Mouse (Mus musculus): Measurements from ENCODE around the gene Kcnip2.
A peak's percentile ranks its signal among the peaks of the same experiment; 100 is the strongest.
"Not testable (repeated sequence)": the region's sequence is repeated elsewhere in the genome, so short reads cannot be mapped to it uniquely, and the experiment has no call there.

Kcnip2 gene

DNA sequence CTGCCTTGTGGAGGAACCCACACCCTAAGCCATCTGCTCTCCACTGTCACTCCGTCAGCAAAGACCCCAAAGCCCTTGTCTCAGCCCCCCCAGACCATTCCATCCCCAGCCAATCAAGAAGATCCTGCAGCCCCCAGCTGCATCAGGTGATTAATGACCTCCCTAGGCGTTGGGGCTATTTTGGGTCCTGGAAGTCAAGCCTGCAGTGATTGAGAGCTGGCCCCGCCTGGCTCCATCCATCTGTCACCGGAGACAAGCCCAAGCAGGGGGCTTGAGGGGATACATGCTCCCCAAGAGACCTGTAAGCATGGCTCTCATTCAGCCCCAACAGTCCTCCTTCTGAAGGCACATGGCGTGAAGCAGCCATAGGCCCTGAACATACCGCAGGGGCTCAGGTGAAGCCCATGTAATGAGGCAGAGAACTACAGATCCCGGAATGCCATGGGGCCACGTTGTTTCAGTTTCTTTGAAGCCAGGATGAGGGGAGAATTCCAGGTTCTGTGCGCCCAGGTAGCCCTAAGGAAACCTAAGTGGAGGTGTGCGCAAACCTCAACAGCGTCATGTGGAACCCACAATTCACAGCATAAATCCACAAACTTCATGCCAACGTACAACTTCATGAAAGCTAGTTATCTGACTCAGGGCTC, 4.7 kb downstream of the Kcnip2 start:
- no peak for DNase-seq

DNA sequence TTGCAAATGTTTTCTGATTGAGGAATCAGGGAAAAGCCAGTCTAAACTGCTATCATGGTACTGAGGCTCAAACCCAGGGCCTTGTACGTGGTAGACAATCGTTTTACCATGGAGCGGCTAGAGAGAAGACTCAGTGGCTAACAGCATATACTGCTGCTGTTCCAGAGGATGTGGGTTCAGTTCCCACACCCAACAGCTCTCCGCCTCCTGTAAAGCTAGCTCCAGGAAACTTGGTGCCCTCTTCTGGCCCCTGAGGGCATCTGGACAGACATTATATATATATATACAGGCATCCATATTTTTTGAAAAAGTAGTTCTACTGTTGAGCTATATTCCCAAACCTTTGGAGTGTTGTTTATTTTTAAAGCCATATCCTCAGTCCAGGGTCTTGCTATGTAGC, 8.1 kb downstream of the Kcnip2 start:
- no peak for DNase-seq

DNA sequence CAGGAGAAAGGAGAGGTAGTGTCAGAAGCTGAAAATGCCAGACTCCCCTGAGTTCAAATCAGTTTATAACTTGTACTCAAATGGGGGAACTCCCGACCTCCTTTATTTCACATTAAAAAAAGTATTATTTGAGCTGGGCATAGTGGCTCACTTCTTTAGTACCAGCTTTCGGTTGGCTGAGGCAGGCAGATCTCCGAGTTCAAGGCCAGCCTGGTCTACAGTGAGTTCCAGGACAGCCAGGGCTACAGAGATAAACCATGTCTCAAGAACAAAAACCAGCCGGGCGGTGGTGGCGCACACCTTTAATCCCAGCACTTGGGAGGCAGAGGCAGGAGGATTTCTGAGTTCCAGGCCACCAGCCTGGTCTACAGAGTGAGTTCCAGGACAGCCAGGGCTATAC, 10.0 kb downstream of the Kcnip2 start:
- DNase-seq: not testable (repeated sequence)

DNA sequence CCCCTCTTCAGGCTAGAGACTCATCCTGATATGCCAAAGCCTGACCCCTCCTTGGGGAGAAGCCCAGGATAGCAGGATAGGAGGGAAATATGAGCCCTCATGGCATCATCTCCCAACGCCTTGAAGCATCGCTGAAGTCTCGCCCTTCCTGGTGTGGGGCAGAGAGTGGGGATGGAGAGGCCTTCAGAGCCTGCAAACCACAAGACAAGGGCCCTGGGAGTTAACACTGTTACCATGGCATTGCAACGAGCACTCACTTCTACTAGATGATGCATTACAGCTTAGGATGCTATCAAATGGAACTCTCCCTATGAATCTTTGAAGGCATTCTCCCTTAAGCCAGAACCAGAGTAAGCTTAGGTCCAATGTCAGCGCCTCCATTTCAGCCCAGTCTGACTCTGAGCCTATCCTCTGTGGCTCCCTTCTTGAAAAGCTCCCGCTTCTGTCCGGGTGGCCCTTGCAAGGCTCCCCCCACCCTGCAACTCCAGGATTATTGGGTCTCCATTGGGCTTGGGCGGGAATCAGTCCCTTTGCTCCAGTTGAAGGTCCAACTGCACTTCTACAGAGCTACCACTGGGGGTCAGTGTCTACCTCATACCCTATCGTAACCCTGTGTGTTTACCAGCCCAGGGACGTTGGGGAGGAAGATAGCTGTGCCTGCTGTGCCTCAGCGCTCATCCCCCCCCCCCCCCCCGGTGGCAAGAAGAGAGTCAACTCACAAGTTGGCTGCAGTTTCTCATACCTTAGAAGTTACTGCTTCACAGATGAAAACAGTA, 11.1 kb downstream of the Kcnip2 start:
- no peak for DNase-seq

DNA sequence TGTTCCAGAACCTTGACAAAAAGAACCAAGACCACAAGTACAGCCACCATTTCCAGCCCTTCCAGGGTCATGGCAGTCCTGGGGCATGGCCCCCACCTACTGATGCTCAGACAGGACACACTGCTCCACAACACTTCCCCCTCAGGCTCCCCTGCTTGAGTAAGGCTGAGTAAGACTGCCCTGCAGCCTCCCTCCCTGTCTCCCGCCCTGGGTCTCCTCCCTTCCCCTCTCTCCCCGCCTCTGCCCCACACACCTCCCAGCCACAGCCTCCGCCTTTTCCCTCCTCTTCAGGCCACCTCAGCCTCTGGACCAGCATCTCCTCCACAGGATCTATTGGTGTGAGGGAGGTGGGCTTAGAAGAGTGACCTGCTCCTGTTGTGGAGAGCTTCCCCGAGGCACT, 12.5 kb downstream of the Kcnip2 start:
- no peak for DNase-seq

DNA sequence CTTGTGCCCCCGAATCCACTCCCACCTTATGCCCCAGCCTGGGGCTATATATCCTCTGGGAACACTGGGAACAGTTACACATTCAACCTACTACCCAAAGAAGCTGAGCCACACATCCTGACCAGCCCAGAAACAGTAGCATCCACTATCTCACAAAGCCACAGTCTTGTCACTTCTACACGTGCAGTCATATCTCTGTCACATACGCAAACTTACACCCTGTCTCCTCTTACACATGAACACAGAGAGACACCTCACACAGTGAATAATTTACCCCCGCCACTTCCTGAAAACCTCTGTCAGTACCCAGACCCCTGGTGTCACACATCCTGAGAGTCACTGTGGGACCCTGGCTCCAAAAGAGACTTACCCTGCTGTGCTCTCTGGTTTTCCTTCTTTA, 13.2 kb downstream of the Kcnip2 start:
- no peak for DNase-seq

DNA sequence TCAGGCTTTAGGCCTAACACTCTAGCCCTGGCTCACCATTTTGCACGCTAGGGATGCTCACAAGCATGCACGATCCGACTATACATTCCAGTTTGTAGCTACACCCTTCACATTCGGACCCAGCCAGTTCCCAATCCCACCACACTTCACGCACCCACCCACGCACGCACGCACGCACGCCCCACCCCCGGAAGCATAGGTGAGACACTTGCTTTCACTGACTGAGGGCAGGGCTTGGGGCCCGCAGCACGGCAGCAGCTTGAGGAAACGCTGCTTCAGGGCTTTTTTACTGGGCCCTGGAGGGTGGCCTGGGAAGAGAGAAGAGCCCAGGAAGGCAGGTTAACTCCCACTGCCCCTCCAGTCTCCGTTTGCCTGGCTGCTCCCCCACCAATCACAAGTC, 19.0 kb downstream of the Kcnip2 start:
- no peak for DNase-seq

DNA sequence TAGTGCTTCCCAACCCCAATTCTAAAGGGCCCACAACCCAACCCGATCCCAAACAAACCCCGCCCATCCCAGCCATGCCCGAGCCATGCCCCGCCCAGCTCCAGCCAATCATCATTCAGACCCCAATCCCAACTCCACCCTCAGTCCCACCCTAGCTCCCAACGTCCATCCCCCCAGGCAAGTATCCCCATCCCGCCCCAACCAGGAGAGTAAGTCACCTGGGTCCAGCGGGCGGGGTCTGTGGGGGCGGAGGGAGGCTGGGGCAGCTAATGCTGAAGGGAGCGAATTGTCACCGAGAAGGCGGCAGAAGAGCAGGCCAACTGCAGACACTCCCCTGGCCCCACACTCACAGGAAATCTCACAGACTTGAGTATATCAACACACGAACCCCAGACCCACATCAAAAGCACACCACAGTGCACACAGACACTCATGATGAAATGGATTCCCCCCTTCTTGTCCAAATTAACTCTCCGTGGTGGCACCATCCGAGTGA, 19.8 kb downstream of the Kcnip2 start:
- DNase-seq: no peak

DNA sequence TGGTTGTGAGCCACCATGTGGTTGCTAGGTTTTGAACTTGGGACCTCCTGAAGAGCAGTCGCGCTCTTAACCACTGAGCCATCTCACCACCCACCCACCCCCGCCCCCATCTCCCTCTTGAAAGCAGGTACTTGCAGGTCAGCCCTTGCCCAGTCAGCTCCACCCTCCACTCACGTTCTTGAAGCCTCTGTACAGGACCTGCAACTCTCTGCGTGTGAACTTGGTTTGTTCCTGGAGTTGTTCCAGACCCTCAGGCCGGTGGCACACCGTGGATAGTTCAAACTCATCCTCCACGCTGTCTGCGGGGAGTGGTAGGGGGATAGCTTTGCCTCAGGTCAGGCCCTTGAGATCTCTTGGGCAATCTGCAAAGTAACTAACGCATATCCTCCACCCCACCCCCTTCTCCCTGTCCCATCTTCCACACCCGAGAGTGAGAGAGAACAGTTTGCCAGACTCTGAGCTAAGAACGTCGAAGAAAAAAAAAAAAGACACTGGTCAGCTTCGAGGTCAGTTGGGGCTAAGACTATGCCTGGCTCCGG, 20.4 kb downstream of the Kcnip2 start:
- no peak for DNase-seq

DNA sequence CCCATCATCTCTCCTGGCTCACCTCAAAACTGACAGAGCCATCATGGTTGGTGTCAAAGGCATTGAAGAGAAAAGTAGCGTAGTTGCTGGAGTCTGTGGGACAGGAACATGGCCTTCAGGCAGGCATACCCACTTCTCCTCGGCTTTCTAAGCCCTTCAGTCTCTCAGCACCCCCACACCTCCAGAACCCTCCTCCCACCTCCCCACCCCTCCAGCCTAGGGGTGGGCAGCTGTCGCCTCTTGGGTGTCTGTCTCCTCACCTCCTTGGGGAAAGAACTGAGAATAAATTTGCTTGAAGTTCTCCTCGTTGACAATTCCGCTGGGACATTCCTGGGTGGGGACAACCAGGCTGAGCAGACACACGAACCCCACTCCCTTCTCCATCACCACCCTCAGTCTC, 21.1 kb downstream of the Kcnip2 start:
- DNase-seq: no peak

DNA sequence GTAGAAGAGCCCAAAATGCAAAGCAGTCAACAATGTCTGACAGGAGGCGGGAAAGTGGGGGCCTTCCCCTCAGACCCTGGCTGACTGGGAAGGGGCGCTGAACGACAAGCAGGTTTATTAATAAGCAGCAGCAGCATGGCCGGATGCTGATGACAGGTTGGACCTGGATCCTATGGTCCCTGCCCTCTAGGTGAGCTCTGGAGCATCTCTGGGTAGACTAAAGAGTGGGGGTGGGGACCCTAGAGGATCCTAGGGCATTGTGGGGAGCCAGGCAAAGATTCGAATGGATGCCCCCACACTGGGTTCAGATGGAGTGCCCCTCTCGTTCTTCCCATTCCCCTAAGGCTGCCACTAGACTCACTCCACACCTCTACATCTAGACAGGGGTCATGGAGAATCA, 23.5 kb downstream of the Kcnip2 start:
- DNase-seq: no peak

DNA sequence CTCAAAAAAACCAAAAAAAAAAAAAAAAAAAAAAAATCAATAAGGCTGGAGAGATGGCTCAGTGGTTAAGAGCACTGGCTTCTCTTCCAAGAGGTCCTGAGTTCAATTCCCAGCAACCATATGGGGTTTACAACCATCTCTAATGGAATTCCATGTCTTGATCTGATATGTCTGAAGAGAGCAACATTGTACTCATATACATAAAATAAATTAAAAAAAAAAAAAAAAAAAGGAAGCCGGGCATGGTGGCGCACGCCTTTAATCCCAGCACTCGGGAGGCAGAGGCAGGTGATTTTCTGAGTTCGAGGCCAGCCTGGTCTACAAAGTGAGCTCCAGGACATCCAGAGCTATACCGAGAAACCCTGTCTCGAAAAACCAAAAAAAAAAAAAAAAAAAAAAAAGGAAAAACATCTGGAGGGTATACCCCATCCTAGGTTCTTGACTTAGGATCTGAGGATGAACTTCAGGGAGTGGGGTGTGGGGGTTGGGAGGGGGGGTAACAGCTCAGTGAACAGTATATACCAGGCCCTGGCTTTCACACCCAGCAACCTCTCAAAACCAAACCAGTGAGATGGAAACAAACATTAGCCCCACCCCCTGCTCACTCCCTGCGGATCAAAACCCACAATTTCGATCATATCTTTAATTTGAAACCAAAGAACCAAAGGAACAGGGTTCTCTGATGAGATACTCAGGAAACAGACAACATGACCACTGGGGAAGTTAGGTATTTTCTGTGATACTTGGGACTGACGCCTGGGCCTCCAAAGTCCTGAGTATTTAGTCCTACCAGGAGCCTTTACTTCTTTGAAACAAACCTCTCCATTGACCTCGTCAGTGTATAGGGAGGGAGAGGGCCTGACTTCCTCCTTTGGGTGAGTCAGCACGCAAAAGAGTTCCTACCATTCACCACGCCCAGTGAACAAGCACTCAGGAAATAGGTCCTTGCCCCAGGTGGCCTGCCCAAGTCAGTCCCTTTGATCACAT, 25.7 kb downstream of the Kcnip2 start:
- no peak for DNase-seq

DNA sequence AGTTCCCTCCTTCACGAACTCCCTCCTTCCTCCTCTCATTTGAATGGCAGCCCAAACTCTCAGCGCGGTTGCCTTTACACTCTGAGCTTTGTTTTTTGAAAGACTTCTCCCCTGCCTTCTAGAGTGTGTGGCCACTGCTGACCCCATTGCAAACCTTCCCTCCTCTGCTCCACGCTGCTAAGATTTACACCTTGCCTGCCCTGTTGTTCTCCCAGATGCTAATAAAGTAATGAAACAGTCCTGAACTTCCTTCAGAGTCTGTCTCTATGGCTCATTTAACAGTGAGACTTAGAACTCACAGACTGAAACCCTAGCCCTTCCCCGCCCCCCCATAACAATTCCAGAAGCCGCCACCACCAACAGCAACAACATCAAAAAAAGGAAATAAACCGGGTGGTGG, 26.5 kb downstream of the Kcnip2 start:
- DNase-seq: no peak

DNA sequence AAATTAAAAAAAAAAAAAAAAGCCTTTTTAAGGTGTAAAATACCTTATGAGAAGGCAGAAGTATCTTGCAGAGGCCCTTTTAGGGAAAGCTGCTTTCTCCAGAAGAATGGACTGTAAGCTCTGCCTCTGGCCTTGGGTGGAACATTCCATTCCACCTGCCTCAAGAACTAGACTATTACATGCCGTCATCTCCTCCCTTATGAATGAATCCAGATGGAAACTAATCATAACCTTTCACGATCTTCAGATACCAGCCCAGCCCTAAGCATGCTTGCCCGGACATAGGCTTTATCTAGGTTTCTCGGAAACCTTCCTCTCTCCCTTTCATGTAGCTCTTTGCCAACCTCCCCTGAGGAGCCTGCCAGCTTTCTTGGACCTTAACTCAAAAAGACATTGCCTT, 27.5 kb downstream of the Kcnip2 start:
- DNase-seq: no peak

DNA sequence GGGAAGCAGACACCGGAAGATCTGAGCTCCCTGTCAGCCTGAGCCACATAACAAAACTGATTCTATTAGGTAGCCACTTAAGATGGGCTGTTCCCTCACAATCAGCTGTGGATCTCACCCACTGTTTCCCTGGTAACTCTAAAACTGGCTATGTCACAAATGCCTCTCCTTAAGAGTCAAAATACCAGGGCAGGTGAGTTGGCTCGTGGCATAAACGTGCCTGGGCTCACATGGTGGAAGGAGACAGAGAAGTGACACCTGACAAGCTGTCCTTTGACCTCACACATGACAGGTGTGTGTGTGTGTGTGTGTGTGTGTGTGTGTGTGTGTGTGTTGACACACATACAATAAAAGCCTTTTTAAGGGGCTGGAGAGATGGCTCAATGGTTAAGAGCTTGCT, 28.4 kb downstream of the Kcnip2 start:
- DNase-seq: no peak

DNA sequence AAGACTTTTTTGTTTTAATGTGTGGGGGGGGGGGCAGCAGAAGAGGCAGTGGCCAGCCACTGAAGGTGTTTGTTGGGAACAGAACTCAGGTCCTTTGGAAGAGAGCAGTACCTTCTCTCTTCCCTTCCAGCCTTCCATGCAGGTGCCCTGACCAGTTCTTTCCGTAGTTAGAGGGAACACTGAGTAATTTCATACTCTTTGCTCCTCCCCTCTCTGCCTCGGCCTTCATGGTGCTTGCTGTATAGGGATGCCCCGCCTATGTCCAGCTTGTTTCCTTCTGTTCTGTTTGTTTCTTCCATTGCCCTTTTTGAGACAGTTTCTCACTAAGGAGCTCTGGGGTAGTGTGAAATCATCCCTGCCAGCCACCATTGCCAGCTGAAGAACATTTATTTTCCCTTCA, 30.4 kb downstream of the Kcnip2 start:
- no peak for DNase-seq

DNA sequence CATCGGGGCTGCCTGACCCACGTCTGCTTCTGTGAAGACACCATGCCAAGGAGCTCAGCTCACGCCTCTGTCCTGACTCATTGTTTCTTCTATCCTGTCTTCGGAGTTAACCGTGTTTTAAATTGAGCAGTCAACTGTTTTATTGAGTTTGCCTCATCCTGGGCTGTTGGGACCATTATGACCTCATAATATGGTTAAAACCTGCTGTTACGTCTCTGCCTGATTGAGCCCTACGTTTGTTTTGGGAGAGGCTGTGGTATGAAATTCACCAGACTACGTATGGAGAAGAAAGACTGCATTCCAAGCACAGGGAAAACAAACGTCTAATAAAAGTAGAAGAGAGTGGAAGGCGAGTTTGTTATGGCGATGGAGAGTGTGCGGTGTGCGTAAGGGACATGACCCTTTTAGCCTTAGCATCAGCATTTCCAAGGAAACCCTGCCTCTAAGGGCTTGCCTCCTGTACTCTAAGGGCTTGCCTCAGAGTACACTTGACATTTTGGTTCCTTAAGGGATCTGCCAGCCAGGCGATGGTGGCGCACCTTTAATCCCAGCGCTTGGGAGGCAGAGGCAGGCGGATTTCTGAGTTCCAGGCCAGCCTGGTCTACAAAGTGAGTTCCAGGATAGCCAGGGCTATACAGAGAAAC, 31.8 kb downstream of the Kcnip2 start:
- peak; percentile 20 for DNase-seq

DNA sequence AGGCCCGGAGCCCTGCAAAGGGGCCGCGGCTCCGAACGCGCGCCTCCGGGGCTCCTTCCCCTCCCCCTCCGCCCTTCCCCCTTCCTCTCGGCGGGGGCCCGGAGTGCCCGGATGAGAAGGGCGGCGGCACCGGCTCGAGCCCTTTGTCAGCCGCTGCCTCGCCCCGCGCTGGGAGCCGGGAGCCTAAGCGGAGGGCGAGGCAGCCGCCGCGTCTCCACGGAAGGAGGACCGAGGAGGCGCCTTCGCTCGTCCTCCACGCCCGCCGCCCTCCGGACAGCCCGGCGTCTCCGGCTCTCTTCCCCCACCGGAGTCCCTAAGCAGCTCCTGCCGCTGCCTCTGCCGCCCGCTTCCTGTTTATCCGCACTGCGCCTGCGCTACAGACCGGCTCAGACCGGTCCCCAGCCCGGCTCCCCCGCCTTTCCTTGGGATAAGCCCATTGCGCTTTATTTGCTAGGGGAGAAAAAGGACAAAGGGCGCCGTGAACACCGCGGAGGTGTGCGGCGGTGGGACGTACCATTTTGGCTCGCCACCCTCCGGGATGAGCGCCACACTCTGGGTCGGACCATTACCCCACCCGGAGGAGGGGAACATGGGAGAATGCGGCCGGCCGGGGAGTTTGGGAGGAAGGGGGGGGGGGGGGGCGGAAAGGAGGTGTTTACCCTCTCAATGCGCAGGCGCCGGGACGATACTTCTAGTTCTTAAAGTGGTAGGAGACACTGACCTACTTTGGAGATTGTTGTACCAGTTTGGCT, 32.5 kb downstream of the Kcnip2 start, which contains the start of gene Mgea5:
Gene Mgea5, minus strand, starts transcription at position 657 of the 752 bp plus-strand sequence.
- DNase-seq: peak; percentile 99

DNA sequence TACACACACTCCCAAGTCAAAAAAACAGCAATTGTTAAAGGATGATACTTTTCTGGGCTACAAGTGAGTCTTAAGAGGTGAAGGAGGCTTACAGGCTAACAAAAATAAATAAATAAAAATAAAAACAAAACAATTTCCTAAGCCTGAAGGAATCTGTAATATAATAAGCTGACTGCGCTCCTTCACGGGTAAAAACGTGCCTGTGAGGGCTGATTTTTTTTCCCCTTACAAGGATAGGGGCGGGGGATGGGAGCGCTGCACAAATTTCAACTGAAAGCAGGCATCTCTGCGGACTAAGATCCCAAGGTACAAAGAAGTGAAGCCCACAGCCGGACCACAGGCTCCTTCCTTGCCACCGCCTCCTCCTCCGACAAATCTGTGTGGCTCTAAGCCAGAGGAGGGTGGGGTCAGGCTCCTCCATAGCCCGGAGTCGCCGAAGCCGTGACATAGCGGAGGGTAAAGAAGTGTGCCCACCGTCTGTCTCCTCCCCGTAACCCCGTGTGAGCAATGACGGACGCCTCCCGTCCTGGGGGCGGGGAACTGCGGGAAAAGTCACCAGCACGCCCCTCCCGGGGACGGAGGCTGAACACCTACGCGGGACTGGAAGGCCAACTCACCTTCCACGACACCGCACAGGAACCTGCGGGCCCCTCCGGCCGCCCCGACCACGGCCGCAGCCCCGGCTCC, 33.4 kb downstream of the Kcnip2 start:
- DNase-seq: peak; percentile 76

DNA sequence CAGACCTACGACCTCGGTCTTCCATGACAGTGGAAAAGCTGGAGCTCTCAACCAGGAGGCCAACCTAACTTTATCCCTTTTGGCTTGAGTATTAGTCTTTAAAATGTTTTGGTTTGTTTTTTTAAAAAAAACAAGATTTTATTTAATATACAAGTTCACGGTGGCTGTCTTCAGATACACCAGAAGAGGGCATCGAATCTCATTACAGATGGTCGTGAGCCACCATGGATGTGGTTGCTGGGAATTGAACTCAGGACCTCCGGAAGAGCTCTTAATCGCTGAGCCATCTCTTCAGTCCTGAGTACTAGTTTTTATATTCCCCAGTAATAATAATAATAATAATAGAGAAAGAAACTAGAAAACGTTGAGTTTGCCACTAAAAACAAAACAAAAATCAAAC, 34.2 kb downstream of the Kcnip2 start:
- DNase-seq: no peak

DNA sequence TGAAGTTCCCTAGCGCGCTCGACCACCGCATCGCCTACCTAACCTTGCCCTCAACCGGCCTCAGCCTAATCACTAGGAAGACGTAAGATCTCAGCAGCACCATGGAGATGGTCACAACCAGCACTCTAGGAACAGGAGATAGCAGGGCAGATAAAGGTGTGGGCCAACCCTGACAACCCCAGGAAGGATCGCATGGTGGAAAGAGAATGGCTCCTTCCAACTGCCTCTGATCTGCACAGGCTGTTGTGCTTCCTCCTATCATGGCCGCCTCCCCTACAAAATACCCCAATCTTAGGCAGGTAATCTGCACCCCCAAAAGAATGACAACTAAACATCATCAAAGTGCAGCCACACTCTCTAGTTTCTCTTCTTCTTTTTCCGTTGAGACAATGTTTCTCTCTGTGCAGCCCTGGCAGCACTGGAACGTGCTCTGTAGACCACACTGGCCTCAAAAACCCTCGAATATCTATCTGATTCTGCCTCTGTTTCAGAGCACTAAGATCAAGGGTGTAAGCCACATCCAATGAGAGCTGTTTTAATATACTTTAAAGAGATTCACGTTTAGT, 35.4 kb downstream of the Kcnip2 start:
- no peak for DNase-seq
